Mouse (Mus musculus) T-helper 1 cell (primary cell): ENCODE measurements at regions not wholly inside any gene's neighbourhood (a gene's known extent, or its start where the extent isn't known, plus 50 kb on each side); places are given as distances from the start of the nearest gene placed in this dataset.

Experiments
- in situ Hi-C: fragments of 300-600 bp; cut with MboI, MseI; formaldehyde crosslinking; loops from one replicate; pipeline ENCODE4 v1.15.1; 2025; ENCODE audit warnings: high pct_unique_total_duplicates

- in situ Hi-C loops = loop anchor here (10.0 kb wide), 1 partner anchor 482 kb away; no protein-coding TSS in a partner anchor
Measured at GRCm38 (mm10) chr12:37632368-37632767, 185.2 kb upstream of the Dgkb start.

GRCm38 (mm10) chr12:37633286-37633685 lies 184.2 kb upstream of the Dgkb start:
- in situ Hi-C loops = loop anchor here (10.0 kb wide), 1 partner anchor 482 kb away; no protein-coding TSS in a partner anchor

- in situ Hi-C loops = no loop called here
Measured at GRCm38 (mm10) chr12:37646186-37646585, 171.3 kb upstream of the Dgkb start.

- in situ Hi-C loops = no loop called here
Measured at GRCm38 (mm10) chr12:37653287-37653686, 164.2 kb upstream of the Dgkb start.

DNA sequence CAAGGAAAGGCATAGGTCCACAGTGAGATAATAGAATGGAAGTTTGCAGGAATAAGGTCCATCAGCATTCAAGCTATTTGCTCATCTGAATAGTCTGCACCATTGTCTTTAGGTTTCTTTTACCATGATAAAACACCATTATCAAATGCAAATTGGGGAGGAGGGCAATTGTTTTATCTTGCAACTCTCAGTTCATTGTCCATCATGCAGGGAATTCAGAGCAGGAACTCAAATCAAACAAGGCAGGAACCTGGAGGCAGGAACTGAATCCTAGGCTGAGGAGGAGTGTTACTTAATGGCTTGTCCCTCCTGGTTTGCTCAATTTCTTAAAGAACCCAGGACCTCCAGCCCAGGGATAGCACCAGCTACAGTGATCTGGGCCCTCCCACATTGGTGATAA lies 163.3 kb upstream of the Dgkb start:
- in situ Hi-C loops = no loop called here

- in situ Hi-C loops = no loop called here
Measured at GRCm38 (mm10) chr12:37660016-37660415, 157.5 kb upstream of the Dgkb start.

DNA sequence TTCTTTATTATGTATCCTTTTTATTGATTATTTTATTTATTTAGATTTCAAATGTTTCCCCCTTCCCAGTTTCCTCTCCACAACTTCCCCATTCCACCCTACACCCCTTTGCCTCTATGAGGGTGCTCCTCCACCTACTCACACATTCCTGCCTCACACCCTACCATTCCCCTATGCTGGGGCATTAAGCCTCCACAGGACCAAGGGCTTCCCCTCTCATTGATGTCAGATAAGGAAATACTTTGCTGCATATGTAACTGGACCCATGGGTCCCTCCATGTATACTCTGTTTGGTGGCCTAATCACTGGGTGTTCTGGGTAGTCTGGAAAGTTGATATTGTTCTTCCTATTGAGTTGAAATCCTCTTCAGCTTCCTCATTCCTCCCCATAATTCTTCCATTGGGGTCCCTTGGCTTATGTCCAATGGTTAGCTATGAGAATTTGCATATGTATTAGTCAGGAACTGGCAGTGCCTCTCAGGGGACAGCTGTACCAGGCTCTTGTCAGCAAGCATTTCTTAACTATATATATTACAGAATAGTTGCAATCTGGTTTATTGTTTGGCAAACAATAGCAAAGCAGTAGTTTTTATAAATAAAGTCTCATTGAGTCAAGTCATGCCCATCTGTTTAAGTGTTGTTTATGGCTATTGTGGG lies 134.9 kb upstream of the Dgkb start:
- in situ Hi-C loops = no loop called here

DNA sequence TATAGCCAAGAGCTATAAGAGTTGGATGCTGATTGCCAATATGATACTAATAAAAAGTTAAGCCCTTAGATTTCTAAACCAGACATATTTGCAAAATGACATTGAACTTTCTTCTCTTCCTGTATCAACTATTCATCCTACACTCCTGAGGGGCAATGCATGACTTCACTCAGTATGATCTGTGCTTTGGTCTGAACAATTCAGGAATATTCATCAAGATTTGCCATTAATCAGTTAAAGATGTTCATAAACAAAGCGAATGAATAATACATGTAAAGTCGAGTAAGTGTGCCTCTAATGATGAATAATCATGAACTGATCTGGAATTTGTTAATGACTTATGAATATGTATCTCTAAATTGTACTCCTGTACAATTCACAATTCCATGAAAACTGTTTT lies 124.9 kb upstream of the Dgkb start:
- in situ Hi-C loops = no loop called here
